Mouse (Mus musculus) c-Kit-negative CD71-positive TER-119-positive erythroid progenitor cells, embryonic 14.5 days (primary cell): Measurements from ENCODE around the gene Ephx3.

Experiments
- DNase-seq: peaks from one replicate; pipeline ENCODE4 v3.0.0-alpha.2; 2013; ENCODE audit warnings: low read depth, low spot score

Gene Ephx3

DNA sequence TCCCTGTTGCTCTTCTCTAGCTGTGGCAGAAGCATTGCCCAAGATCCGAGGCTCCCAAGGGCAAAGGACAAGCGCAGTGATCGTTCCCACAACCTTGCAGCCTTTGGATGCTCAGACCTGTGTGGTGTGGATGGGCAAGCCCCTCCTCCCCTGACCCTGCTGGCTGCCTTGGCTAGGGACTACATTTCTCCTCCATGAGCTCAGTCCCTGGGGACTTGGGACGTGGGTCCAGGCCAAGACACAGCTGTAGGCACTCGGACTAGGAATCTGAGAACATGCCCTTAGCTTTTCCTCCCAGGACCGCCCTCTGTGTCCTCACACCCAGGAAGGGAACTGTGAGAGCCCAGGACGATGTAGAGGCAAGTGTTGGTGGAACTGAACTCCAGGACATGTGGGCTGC, 16.2 kb downstream of the Ephx3 start:
- DNase-seq, result no peak

DNA sequence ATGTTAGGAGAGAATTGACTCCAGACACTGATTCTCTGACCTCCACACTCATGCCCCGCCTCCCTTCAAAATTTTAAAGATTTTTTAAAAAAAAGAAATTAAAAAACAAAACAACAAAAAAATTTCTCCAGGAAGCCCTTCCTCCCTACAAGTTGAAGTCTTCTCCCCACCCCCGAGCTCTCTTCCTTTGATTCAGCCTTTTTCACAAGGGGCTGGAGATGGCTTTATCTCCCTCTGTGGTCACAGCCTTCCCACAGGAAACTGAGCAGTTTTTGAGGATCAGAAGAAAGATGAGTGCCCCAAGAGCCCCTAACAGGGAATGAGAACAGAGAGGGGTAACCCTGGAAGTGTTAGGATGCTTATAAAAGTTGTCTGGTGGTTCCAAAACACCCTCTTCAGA, 16.9 kb downstream of the Ephx3 start:
- no peak for DNase-seq

DNA sequence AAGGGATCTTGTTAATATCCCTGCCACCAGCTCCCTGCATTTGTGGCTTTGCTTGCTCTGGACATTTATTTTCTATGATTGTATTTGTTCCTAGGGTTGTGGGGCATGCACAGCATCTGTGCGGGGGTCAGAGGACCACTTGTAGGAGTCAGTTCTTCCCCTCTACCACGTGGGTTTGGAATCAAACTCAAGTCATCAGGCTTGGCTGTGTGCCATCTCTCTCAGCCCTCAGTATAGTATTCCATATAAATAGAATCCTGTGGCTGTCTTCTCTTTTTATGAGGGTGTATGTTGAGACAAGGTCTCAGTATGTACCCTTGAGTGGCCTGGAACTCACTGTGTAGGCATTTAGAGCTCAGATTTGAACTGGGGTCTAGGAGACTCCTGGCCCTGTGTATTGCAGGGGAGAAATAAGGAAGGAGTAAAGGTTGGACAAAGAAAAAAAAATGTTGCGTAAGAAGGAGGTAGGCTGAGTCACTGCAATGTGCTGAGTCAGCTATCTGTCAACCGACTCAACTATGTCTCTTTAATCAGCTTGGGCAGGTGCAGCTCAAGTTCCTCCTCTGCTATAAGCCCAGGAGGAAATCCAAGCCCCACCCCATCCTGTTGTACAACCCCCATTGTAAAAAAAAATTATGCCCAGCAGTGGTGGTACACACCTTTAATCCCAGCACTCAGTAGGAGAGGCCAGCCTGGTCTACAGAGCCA, 19.7 kb downstream of the Ephx3 start:
- DNase-seq, result peak; percentile 43

DNA sequence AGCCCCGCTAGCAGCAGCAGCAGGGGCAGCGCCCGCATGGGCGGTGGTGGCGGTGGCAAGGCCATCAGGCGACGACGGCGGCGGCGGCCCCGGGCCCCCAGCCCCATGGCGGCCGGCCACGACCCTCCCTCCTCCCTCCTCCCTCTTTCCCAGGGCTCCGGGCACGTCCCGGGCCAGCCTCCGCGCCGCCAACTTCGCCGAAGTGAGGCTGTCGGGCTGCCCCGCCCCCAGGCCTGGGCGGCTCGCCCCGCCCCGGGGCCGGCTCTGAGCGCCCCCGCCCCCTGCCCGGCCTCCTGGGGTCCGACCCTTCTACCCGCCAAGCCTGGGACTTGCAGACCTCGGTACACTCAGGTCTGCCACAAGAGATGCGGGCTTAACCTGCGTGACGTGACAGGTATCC, 22.7 kb downstream of the Ephx3 start, which contains the start of gene Notch3:
Notch3 (minus strand) TSS at position 166 of the 400 bp plus-strand sequence.
- DNase-seq, result no peak

DNA sequence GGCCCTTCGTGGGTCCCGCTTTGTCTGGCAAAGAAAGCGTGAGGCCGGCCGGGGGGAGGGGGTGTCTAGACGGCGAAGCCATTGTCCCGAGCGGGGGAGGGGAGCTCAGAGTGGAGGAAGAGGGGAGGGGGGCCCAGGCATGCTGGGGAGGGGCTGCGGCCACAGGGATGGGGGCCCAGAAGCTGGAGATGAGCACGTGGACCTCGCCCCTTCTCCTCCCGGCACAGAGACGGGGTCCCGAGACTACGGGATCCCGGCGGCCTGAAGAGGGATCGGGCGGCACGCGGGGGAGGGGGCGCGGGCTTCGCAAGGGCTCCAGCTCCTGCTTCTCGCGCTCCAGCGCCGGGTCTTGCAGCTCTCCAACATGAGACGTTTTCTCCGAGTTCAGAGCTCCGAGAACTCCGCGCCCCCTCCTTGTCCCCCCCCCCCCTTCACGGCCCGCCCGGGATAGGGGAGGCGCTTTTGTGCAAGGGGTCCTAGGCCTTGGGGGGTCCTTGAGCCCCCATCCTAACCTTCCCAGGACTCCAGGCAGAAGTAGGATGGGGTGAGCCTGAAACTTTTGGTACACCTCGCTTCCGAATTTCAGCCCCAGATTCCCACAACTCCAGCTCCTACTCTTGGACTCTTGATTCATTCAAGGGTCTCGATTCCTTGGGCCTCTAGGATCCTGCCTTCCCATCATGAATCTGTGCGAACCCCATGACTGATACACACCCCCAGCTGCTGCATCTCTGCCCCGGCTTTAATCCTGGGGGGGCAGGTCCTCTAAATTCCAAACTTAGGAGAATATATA, 23.4 kb downstream of the Ephx3 start:
- DNase-seq, result no peak

DNA sequence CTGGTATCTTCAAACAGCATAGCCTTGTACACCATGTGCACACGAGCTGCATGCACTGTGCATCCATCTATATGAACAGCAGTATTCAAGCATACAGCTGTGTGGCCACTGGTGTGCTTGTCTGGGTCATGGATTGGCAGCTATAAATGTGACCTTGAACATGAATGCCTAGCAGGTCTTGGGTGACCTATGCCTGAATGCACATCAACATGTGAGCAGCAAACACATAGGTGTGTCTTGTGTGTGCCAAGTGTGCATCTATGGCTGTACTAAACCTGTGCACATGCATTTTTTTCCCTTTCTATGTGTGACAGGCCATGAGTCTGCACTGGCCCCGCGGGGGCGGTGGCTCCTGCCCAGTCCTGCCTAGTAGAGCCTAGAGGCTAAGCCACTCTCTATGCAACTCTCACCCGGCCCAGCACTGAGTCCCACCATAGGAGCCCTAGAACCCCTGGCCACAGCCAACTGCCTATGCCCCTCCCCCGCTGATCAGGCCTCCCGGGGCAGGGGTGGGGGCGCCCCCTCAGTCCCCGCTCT, 24.0 kb downstream of the Ephx3 start:
- DNase-seq, result no peak

DNA sequence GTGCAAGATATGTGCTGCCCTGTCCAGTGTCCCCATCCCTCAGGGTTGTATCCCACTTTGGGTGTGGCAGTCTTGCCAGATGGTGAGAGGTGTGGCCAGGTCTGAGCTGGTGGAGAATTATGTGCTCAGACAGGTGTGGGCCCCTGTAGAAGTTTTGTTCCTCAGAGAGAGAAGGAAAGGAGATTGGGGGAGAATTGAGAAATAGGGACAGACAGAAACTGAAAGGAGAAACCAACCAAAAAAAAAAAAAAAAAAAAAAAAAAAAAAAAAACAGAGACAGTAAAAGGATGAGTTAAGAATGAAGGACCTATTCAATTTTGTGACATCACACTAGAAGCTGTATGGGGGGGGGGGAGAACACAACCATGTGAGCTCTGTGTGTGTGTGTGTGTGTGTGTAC, 24.6 kb downstream of the Ephx3 start:
- DNase-seq, result no peak

DNA sequence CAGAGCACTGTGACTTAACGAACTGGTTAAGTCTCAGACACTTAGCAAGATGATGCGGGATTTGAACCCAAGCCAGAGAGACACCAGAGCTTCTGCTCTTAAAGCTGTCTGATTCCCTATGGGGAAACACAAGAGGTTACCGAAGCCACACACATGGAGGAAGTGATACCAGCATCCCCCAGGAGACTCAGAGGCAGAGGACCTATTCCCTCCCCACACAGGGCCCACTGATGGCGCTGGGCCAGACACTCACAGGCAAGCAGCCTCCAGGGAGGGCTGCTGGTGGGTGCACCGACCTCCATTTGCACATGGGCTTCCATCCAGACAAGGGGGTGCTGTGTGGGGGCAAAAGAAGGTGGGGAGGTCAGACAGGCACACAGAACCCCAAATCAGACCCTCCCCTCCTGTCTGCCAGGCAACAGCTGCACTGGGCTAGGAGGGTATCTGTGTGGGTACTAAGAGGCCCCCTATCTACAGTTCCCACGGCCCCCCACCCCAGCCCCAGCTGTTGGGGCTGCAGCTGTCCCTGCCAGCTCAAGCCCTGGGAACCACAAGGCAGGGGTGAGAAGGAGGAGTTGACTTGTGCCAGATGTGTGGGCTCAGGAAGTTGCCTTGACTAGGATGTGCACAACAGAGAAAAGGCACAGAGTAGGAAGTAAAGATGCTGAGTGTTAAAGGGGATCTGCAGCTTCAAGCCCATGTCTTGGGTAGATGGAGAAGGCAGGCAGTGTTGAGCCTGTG, 25.3 kb downstream of the Ephx3 start:
- no peak for DNase-seq

DNA sequence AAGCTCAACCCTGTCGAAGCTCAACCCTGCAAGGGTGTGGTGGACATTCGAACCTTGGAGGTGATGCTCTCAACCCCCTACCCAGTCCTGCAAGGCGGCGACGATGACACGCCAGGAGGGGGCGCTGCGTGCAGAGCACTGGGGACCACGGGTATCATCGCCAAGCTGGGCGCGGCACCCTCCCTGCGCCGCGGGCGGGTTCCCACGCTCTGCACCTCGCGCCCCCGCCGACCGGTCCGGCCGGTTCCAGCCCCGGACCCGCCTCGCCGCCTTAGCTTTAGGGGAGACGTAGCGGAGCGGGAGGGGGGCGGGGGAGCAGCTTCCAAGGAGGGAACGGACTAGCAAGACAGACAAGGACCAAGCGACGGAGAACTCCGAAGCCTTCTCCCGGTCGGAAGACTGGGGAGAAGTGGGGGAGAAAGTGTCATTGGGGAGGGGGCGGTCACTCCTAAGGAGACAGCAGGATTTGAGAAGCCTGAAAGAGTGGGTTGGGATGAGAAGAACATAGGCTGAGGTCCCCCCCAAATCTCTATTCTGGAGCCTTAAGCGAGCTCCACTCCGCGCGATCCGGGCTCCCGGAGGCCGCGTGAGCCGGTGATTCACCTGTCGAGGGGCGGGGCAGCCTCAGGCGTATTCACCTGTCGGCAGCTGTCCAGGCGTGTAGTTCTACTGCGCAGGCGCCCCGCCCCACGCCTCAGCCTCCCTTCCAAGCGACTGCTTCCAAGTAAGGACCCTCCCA, 27.1 kb downstream of the Ephx3 start:
- DNase-seq, result no peak

DNA sequence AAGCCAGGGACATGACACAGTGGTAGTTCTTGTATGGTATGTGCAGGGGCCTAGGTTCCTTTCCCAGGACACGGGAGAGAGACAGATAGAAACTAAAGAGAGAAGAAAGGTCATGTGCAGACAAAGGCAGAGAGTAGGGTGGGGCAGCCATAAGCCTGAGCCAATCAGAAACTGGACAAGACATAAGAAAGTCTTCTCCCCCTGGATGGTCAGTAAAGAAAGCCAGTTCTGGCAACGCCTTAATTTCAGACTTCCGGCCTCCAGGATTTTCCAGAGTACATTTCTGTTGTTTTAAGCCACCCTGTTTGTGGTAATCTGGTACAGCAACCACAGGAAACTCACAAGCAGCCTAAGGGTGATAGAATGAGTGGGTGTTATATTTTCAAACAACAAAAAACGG, 28.5 kb downstream of the Ephx3 start:
- no peak for DNase-seq

DNA sequence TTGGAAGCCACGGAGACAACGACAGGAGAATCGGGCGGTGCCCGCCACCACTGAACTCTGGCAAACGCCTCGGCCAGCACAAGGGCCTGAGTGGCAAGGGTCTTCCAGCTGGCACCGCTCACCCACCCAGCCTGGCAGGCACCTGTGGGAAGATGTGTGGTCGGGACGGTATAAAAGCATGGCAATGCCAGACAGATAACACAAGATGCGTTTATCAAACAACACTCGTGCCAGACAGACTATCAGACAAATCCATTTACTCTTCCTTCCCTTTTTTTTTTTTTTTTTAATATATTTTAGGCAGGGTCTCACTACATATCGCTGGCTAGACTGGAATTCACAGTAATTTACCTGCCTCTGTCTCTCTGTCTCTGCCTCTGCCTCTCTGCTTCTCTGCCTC, 30.5 kb downstream of the Ephx3 start:
- no peak for DNase-seq

DNA sequence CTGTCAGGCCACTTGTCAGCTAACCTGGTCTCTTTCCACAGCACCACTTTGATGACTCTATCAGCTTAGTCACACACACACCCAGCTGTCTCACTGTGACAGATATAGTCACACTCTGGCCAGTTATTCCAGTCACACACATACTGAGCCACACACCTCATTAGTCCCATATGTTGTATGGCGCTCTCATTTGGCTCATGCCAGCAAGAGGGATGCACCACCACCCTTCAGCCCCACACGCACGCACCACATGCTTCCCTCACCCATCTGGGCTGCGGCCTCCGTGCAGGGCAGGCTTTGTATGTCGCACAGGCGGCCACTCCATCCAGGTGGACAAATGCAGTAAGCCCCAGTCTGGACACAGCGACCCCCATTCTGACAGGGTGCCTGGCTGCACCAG, 42.6 kb downstream of the Ephx3 start:
- no peak for DNase-seq

DNA sequence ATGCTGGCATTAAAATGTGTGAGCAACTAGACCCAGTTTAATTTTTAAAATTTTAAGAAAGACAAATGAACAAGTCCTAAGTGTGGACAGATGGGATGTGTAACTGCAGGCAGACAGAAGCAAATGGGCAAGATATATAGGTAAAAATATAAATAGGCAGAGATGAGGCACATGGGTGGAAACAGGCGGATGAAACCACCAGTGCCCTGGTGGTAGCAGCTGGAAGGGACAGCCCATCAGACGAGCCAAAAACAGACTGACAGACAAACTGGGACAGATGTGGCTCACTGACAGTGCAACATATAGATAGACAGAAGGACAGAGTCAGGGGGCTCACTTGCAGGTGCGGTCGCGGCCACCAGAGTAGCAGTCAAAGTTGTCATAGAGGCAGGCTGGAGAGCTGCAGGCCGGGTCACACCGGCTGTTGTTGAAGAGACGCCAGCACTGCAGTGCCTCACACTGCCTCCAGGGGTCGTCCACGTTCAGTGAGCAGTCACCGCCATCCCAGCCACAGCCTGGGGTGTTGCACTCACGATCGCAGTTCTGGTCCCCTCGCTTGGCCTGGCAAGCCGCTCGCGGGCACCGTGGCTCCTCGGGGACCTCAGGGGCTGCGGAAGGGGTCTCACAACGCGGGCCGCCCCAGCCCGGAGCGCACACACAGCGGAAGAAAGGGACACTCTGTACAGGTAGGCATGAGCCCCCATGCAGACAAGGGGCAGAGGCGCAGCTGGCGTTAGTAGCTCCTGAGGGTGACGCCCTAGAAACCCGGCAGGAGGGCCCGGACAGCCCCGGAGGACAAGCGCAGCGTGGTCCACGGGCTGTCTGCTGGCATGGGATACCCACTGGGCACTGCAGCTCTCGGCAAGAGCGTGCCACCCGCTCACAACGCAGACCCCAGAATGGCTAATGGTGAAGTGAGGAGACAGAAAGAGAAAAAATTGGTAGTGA, 46.2 kb downstream of the Ephx3 start:
- DNase-seq, result peak; percentile 42

DNA sequence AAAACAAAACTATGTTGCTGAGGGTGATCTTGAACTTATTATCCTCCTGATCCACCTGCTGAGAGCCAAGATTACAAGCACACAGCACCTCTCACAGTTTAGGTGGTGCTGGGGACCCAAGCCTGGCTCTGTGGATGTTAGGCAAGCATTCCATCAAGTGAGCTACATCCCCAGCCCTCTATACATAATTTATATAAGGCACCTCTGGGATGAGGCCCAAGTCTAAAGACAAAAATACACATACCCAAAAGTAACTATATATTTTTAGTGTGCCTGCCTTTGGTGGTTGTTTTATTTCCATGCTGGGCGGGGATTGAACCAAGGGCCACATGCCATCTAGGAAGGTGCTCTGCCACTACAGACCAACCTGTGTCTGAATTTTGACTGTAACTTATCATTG, 47.1 kb downstream of the Ephx3 start:
- DNase-seq, result no peak
